Mouse (Mus musculus) kidney, postnatal 25 days (tissue): ENCODE data around the gene Olfr1377.
"Not testable (repeated sequence)": the region's sequence is repeated elsewhere in the genome, so short reads cannot be mapped to it uniquely, and the experiment has no call there.

Experiments
- DNase-seq, 2 experiments: peaks; one replicate each; pipeline ENCODE4 v3.0.0; 2021; ENCODE audit warnings: mixed read lengths in 2 of 2

Olfr1377 gene

DNA sequence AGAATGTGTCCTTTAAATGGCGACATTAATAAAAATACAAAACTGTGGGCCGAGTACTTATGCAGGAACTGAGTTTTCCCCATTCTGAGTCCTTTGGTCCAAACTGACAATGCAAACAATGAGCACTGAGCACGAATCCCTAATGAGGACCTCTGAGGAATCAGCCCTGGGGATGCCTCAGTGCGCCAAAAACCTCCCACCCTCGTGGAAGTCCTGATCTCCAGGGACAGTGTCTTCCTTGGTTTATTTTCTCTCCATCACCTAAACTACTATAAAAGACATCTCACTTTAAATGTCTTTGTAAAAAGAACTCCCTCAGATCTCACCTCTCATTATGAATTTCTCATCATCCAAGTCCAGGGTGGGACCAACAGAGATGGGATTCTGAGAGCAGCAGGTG lies at the start of gene Olfr1377:
Gene Olfr1377 (plus strand): TSS at position 301 of the 400 bp plus-strand sequence.
- DNase-seq: no peak

DNA sequence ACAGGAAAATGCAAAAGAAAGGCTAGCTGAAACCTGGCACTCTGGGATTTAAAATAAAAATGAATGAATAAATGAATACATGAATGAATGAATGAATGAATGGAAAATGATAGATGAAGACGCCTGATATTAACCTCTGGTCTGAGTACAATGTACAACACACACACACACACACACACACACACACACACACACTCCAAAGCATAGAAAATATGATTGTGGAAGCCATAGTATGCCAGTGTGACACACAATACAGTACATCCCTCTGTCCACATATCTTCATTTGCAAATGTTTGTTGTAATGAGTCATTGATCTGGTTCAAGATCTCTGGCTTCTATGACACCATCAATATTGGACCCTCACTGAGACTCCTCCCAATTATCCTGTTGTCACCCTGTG lies 49.7 kb upstream of the Olfr1377 start:
- no peak for DNase-seq

DNA sequence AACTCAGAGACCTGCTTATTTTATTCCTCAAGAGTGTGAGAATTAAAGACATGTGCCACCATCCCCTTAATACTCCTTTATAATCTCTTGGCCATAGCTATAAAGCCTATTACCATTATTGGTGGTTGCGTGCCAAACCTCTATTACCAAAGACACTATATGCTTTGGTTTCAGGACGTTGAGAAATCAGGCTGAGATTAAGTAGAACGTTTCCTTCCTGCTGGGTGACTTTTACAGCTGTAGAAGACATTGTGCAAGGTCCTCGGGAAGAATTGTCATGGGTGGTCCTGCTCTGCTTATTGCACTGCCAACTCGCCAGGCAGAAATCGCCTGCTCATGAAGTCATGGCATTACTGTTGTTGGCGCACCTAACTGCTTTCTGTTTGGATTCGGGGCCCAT lies 43.3 kb upstream of the Olfr1377 start:
- no peak for DNase-seq

DNA sequence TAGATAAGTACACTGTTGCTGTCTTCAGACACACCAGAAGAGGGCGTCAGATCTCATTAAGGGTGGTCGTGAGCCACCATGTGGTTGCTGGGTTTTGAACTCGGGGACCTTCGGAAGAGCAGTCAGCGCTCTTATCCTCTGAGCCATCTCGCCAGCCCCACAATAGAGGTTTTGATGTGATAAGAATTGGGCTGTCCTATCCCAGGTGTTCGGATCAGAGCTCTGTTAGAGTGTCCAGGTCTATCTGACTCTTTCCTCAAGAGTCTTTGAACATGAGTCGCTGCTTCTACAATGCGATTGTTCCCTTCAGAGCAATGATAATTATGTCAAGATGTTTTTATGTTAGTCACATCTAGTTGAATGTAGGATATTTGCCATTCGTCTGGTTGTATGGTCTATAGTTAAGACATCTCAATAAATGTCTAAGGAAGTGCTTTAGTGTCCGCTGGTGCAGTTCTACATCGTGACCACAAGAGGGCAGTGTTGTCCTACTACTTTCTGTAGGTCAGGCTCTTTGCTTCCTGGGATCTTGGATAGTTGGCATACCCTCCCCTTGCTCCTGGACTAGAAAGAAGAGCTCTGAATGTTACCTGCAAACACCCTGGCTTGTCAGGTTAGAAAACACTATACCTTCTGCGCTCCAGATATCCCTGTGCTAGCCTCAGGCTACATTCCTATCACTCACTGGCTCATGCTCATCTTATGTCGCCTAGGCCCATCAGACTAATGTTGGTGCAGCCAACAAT lies 42.0 kb upstream of the Olfr1377 start:
- peak; percentile 30 to 48 for DNase-seq

DNA sequence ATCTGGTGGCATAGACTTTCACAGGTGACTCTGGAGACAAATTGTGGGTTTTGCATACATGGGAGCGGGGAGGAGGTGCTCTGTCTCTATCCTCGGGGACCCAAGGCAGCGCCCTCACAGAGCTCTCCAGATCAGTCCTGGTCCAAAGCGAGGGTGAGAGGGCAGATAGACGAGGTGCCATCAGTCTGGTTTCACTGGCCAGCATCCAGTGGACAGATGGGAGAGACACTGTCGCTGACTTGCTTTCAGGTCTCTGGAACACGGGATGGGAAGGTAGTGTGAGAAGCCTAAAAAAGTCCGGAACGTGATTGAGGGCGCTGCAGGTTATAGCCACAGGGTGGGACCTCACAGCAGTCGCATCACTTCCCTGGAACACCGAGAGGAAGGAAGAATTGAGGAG lies 39.4 kb upstream of the Olfr1377 start:
- no peak for DNase-seq

DNA sequence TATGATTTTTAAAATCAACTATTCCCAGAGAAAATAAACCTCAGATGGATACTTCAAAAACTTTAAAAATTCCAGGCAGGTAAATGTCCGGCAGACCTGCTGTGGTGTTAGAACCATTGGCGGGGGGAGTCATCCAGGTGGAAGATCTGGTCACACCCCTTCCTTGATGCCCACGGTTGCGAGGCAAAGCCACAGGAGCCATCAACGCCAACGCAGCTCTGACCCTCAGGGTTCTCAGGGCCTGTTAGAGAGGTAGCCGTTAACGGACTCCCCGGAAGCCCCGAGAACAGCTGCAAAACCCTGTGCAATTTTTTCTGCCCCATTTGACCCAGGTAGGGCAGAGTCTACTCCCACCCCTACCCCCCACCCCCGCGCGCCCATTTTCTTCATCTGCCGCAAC lies 38.3 kb upstream of the Olfr1377 start, which contains the start of gene 4933414I15Rik:
Gene 4933414I15Rik (minus strand): TSS at position 260 of the 400 bp plus-strand sequence.
- DNase-seq: no peak

DNA sequence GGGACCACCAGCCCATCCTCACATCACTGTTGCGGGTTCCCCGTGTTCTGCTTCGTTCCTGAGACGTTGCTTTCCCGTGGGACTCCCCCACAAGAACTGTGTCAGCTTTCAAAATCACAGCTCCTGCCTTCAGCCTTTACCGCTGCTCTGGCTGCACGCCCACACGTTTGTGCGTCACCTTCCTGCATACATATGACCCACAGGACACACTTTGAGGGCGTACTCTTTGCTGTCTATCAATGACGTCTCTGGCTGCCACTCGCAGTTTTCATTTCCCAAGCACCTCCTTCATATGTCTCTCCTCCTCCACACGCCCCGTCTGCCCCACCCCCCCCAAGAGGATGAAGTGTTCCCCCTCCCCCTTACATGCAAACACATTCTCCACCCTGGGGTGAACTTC lies 29.5 kb upstream of the Olfr1377 start:
- peak in 1 of 2 experiments; percentile 17 for DNase-seq

DNA sequence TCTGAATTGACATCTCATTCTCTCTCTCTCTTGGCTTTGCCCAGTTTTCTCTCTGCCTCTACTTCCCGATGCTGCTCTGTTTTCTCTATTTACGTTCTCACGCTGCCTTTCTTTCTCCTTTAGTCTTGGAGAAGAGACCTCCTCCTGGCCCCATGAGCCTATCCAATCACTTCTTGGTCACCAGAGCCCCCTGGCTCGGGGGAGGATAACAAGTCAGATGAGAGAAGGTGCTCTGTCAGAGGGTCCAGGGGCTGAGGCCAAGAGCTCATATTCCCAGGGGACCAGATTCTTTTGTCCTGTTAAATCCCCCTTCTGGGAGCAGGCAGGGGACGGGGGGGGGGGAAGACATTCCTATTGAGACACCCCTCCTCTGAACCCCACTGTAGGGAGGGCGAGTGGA lies 28.1 kb upstream of the Olfr1377 start, which contains the start of gene Prop1:
Gene Prop1 (minus strand): TSS at position 101 of the 400 bp plus-strand sequence.
- no peak for DNase-seq

DNA sequence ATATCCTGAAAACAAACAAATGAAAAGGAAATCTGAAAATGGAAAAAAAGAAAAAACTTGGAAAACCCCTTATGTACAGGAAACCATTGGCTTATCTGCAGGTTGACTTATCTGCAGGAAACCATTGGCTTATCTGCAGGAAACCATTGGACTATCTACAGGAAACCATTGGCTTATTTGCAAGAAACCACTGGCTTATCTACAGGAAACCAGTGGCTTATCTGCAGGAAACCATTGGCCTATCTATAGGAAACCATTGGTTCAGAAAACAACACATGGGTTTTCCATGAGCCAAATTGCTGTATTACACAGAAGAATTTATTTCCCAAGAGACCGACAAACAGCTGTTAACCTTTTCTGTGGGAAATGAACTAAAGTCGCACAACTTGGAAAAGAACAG lies 16.9 kb upstream of the Olfr1377 start:
- DNase-seq: no peak

DNA sequence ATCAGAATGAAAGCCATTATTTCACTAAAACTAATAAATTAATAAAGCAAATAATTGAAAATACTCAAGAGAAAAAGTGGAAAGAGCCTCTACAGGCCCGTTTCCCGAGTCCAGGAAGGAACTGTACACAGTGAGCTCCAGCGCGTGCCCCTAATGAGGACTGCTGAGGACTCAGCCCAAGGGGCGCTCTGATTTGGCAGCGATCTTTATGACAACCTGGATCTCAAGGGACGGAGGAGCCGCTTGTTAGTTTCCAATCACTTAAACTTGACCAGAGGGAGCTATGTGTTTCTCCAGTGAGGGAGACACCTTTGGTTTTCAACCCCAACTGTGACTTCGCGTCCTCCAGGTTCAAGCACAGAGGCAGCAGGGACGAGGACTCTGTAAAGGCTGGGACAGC lies 15.5 kb upstream of the Olfr1377 start, which contains the start of gene Olfr1378:
Gene Olfr1378 (plus strand): TSS at position 301 of the 400 bp plus-strand sequence.
- no peak for DNase-seq

DNA sequence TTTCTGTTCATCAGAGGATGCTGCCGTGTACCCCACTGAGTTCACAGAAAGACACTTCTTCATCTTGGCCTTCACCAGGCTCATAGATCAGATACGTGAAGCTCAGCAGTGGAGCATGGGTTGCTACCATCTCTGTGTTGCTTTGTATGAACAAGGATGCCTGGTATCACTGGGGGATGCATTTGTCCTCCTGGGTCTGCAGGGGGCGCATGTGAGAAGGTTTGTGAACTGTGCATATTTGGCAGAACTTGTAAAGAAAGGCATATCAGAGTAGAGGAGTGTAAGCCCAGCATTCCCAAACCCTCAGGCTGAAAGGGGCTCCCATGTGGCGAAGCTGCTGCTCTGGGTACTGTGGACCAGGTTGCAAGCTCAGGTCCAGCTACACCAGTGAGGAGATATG lies 4.6 kb upstream of the Olfr1377 start:
- no peak for DNase-seq

DNA sequence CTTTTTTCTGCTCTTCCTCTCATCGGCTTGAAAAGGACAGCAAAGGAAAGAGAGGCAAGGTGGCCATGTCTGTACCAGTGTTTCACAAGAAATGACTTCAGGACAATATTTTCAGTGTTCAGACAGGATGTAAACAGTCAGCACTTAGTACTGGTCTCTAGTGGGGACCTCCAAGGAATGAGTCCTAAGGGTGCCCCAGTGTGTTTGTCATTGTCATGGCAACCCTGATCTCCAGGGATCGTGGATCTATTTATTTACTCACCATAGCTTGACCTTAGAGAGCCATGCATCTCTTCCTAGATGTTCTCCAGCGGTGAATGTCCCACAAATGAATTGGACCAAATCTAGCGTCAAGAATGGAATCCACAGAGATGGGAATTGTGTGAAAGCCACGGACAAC lies 21.5 kb downstream of the Olfr1377 start, which contains the start of gene Olfr51:
Gene Olfr51 (plus strand): TSS at position 301 of the 400 bp plus-strand sequence.
- DNase-seq: no peak

DNA sequence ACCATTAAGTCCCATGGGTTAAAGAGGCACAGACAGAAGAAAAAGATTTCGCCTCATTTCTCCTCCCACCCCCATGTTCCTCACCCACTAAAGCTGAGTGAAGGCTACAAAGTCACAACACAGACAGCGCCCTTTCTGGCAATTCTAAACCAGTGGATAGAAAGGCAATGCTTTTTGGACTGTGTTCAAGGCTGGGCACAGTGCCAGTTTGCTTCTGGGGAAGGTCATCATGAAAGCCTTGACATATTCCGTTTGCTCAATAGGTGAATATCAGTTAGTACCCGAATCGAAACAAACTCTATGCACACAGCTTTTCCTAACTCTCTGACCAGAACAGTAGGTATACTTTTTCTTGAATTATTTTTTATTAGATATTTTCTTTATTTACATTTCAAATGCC lies 30.1 kb downstream of the Olfr1377 start:
- DNase-seq: peak; percentile 68 to 69

DNA sequence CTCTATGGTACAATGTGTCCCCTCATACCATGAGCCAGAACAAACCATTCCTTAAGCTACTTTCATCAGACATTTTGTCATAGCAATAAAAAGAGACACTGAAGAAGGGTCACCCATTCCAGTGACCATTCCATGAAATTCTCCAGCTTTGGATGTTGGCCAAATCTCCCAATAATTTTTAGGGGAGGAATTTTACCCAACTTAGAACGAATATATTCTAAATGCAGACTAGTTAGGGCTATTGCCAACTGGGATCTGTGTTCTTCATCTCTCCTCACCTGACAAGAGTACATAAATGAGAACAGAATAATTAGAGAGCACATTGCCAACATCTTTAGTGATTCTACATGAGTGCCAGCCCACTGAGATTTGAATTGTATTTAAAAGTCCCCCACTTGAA lies 32.2 kb downstream of the Olfr1377 start, which contains the start of gene Olfr54:
Gene Olfr54 (plus strand): TSS at position 301 of the 400 bp plus-strand sequence.
- no peak for DNase-seq

DNA sequence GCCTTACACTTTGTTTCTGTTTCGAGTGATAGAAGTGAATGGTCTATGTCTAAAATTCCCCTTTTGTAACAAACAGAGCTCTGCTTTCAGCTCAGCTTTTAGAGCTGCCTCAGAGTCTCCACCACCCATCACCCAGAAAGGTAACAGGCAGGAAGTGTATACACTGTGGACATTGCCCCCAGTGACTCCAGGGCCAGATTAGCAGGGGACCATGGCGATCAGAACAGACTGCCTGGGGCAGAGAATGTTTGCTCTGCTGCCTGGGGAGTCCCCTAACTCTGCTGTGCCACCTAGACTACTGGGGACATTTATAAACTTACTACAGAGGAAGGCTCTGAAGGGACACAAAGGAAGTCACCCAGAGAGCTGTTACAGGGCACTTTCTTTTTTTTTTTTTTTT lies 34.6 kb downstream of the Olfr1377 start:
- DNase-seq: no peak

DNA sequence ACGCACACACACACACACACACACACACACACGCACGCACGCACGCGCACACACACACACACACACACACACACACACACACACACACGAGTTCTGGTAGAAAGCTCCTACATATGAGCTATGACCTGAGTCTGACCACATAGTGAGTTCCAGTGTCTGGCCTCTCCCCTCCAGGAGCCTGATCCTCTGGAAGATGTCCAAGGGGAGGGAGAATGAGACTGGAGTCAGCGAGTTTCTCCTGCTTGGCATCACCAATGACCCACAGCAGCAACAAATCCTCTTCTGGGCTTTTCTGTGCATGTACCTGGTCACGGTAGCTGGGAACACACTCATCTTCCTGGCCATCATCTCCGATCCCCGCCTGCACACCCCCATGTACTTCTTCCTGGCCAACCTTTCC lies 45.0 kb downstream of the Olfr1377 start:
- DNase-seq: peak; percentile 39 to 64

DNA sequence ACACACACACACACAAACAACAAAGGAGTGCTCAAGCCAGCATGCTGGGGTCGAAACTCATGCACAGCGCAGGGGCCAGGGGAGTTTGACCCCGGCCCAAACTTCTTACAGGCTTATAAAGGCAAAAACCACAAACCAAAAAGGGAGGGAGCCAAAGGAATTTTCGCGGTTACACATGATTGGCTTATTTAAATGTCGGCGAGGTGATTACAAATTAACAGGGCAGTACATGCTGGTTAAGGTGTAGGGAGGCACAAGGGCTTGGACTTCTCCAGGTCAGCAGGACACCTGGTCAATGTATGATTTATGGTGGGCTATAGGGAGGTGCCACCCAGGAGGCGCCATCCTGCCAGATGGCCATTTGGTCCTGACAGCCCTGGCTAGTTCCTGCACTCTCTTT lies 47.6 kb downstream of the Olfr1377 start:
- DNase-seq: peak; percentile 19 to 40

DNA sequence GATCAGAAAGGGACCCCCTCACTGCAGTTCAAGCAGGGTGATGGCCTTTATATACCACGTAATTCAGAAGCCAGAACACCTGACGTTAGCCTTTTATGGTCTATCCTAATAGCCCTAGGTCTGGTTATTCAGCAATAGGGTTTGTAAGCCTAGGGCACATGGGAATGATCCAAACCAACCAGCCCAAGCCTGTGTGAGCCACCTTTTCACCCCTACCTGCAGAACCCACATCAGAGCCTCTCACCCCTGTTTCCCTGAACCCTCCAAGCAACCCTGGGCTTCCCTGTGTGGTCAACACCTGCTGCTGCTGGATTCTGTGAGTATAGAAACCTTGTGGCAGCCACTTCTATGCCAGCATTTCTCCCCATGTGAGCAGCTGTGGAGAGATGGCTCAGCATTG lies 48.5 kb downstream of the Olfr1377 start:
- peak; percentile 11 to 65 for DNase-seq

DNA sequence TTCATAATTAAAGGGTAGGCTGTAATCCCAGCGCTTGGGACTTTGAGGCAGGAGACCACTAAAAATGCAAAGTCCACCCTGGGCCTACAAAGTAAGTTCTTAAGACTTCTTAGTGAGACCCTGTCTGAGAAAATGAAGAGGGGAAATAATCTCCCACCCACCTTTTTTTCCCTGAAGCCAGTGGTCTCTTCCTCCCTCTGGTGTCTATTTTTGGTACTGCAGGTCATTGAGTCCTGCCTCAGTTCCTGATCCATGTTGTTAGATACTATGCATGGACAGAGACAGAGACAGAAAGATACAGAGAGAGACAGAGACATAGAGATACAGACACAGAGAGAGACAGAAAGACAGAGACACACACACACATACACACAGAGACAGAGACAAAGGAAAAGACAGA lies 51.1 kb downstream of the Olfr1377 start:
- DNase-seq: peak in 1 of 2 experiments; percentile 45

DNA sequence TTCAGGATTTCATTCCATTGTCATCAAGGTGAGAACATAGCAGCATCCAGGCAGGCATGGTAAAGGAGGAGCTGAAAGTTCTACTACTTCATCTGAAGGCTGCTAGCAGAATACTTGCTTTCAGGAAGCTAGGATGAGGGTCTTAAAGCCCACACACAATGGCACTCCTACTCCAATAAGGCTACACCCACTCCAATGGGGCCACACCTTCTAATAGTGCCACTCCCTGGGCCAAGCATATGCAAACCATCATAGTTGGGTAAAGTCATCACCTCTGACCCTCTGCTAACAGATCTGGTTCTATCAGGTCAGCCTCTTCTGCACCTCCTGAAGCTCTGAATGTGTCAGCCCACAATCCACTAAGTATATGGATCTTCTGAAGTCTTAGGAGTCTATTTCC lies 52.4 kb downstream of the Olfr1377 start:
- not testable (repeated sequence) for DNase-seq

DNA sequence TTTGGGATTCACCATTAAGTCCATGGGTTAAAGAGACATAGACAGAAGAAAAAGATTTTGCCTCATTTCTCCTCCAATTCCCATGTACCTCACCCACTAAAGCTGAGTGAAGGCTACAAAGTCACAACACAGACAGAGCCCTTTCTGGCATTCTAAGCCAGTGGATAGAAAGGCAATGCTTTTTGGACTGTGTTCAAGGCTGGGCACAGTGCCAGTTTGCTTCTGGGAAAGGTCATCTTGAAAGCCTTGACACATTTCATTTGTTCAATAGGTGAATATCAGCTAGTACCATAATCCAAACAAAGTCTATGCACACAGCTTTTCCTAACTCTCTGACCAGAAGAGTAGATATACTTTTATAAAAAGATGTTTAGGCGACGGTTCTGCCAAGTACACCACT lies 54.2 kb downstream of the Olfr1377 start:
- DNase-seq: peak; percentile 56 to 58
